Mouse (Mus musculus) adrenal gland, postnatal 0 days (tissue): ENCODE data around the gene Gng11. TPM values are rescaled to one million over a fixed set of nuclear protein-coding genes. Genes with fewer than 3 reads are reported as not detected.

Experiments used
- polyA plus RNA-seq: library from polyadenylated mRNA; unstranded; fragments of >200 nt; fragmentation: Nextera tagmentation; extraction: Ambion mirVana; gene quantifications from 2 replicates; pipeline ENCODE4 v1.2.1, GENCODE M21; 2015

Gng11 gene
- 119 and 188 TPM in 2 replicates for polyA plus RNA-seq

DNA sequence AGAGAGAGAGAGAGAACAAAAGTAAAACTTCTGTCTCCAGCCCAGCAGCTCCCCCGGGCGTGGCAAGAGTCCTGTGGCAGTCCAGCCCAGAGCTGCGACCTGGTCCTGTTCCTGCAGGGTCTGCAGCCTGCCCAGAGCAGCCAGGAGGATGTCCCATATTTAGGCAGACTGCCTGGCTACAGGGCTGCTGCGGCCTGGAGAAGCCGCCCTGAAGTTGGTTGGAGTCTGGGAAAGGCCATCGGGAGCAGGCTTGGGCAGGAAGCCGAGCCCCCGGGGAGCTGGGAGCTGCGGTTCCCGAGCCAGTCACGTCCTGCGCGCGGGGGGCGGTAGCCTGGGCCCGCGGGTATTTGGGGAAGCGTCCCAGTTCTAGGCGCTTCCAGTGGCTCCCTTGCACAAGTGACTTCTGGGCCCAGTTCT, at the start of gene Gng11:
Gene Gng11, plus strand, starts transcription at position 15 of the 417 bp plus-strand sequence.

DNA sequence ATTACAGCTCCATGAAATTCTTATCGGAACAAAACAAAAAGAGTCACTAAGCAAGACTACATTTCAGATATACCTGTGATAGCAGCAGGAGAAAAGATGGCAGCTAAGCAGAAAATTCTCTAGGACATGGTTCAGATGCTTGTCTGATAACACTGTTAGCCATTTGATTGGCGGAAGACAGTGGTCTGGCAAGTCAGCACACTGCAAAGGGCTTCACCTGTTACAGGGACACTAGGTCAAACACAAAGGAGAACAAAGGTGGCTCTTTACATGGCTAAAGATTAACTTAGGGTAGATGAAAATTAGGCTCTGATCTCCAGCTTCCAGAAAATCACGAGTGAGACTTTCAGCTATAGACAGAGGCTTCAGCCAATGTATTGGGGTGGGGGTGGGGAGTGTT, 15.0 kb upstream of the Gng11 start, which contains the start of gene Tfpi2:
Gene Tfpi2, minus strand, starts transcription at position 170 of the 400 bp plus-strand sequence.

DNA sequence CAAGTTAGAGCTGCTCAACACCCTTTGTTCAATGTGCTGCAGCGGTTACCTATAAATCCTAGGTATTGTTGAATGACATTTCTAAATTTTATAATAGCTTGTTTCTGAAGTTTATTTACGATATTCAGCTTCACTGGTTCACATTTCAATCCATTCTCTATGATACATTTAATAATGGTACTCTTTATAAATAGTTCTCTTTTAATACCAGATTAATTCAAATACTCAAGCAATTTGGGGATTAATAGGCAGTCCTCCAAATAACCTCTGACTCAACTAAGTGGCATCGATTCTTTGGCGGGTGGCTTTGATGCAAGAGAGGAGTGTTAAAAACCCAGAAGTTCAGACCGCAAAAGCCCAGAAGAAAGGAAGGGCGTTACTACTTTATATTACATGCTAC, 10.2 kb upstream of the Gng11 start, which contains the start of gene Gngt1:
Gene Gngt1, plus strand, starts transcription at position 301 of the 400 bp plus-strand sequence.

Other genes with a start within 250 kb of the Gng11 start
- 0.06 TPM in 1 of 2 replicates, not detected in the other for gene Calcr, start 239.2 kb upstream of the Gng11 start, polyA plus RNA-seq
- gene Tfpi2, start 15.0 kb upstream of the Gng11 start, polyA plus RNA-seq: 6.7 and 7.0 TPM in 2 replicates
- not detected in 2 replicates for gene Gngt1, start 10.1 kb upstream of the Gng11 start, polyA plus RNA-seq
- 153 and 174 TPM in 2 replicates for gene Bet1, start 83.1 kb downstream of the Gng11 start, polyA plus RNA-seq